Mouse (Mus musculus) liver, adult 2 months (tissue): ENCODE results near the gene 1110008P14Rik.

Experiments
- CTCF ChIP-seq: fragments of 200-500 bp; IDR thresholded peaks from 2 replicates; pipeline ENCODE4 v1.5.1; 2011; ENCODE audit warnings: low read depth, low read length, control low read depth
- POLR2A ChIP-seq: fragments of 200-500 bp; IDR thresholded peaks from 2 replicates; pipeline ENCODE4 v1.6.1; 2011; ENCODE audit warnings: low read length, control low read depth; ENCODE audit not compliant: insufficient read depth; ENCODE audit errors: extremely low read depth

GRCm38 (mm10) chr2:32375317-32375940 lies 6.3 kb downstream of the 1110008P14Rik start:
- TF ChIP-seq POLR2A: no peak
- no peak for TF ChIP-seq CTCF
